Mouse (Mus musculus) liver, embryonic 16.5 days (tissue): ENCODE measurements around the gene Kalrn. TPM values are rescaled to one million over a fixed set of nuclear protein-coding genes. Genes with fewer than 3 reads are reported as not detected.

ENCODE experiments used
- ATAC-seq: fragments of 200-750 bp; cut with Nextera tagmentation; 2 replicates; pipeline ENCODE4 v1.8.0; 2017; ENCODE audit warnings: low read depth, mild to moderate bottlenecking, moderate number of reproducible peaks, moderate library complexity
- H3K27ac ChIP-seq: fragments of 300-500 bp; sonication (generic); 2 replicates; pipeline ENCODE4 v1.5.1; 2014; ENCODE audit warnings: mild to moderate bottlenecking, low read length
- H3K27me3 ChIP-seq: fragments of 300-500 bp; sonication (generic); 2 replicates; pipeline ENCODE4 v1.6.1; 2014; ENCODE audit warnings: low read depth, low read length, mixed read lengths; ENCODE audit not compliant: control insufficient read depth, insufficient read depth
- H3K36me3 ChIP-seq: fragments of 300-500 bp; sonication (generic); 2 replicates; pipeline ENCODE4 v1.6.1; 2014; ENCODE audit warnings: mild to moderate bottlenecking; ENCODE audit not compliant: control insufficient read depth, insufficient read depth
- H3K4me1 ChIP-seq: fragments of 300-500 bp; sonication (generic); 2 replicates; pipeline ENCODE4 v1.6.1; 2014; ENCODE audit warnings: low read depth, low read length, mixed read lengths; ENCODE audit not compliant: control insufficient read depth
- H3K4me2 ChIP-seq: fragments of 300-500 bp; sonication (generic); 2 replicates; pipeline ENCODE4 v1.6.1; 2014; ENCODE audit warnings: low read depth, low read length, mixed read lengths
- H3K4me3 ChIP-seq: fragments of 300-500 bp; sonication (generic); 2 replicates; pipeline ENCODE4 v1.5.1; 2014; ENCODE audit warnings: low read depth, mild to moderate bottlenecking, low read length
- H3K9ac ChIP-seq: fragments of 300-500 bp; sonication (generic); 2 replicates; pipeline ENCODE4 v1.6.1; 2014; ENCODE audit warnings: low read depth, low read length
- H3K9me3 ChIP-seq: fragments of 300-500 bp; sonication (generic); replicated peaks from 2 replicates; pipeline ENCODE4 v1.6.1; 2016; ENCODE audit warnings: low read length; ENCODE audit not compliant: control insufficient read depth
- WGBS: fragments of 180-500 bp; shearing (Covaris S2); extraction: QIAGEN DNeasy Blood & Tissue Kit; methylation state at CpG from one replicate; pipeline ENCODE4 v1.1.7; 2014; ENCODE audit not compliant: insufficient replicate concordance; 5-methylcytosine and 5-hydroxymethylcytosine counted together
- polyA plus RNA-seq: library from polyadenylated mRNA; unstranded; fragments of >200 nt; fragmentation: Nextera tagmentation; extraction: Ambion mirVana; gene quantifications from 2 replicates; pipeline ENCODE4 v1.2.1, GENCODE M21; 2015

The Kalrn gene
- polyA plus RNA-seq, 1 experiment from 2014 or later: 11.2 TPM

GRCm38 (mm10) chr16:34351575-34352150 is 221.7 kb downstream of the Kalrn start:
- no peaks in the 10 kb centered on the region for H3K27me3 ChIP-seq
- no peak overlapping the region for H3K9ac ChIP-seq
- no peak for ATAC-seq
- no peaks in the 10 kb centered on the region; the same call in 1 of the 2 replicates for H3K4me1 ChIP-seq
- H3K36me3 ChIP-seq: no peaks in the 10 kb centered on the region
- no peaks in the 10 kb centered on the region for H3K9me3 ChIP-seq
- 68% methylated on average over 7 of the region's 7 CpGs for WGBS
- no peak overlapping the region for H3K4me3 ChIP-seq
- H3K27ac ChIP-seq: no peak overlapping the region
- no peak overlapping the region for H3K4me2 ChIP-seq

DNA sequence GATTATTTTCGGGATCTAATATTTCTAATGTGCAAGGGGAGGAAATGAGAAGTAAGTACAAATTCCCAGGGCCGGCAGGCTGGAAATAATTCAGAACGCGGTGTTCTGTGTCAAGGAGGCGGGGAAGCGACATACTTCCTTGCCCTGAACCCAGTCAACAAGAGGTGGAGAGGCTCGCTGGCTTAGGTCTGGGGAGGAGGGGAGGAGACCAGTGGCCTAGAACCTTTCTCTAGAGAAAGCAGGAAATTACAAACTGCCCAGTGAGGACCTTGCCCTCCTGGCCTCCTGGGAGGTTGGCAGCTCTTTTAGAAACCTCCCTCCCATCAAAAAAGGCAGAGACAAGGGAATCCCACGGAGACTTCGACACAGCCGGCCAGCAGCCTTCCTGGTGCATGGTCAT is 225.8 kb downstream of the Kalrn start:
- Histone ChIP-seq H3K4me1 (no peaks in the 10 kb centered on the region), H3K9ac (no peak overlapping the region), H3K9me3 (no peaks in the 10 kb centered on the region), H3K36me3 (no peaks in the 10 kb centered on the region), H3K27me3 (no peaks in the 10 kb centered on the region), H3K27ac (no peak overlapping the region), H3K4me2 (no peak overlapping the region), H3K4me3 (no peak overlapping the region)
- ATAC-seq: no peak
- 48% methylated on average over 10 of the region's 10 CpGs for WGBS

DNA sequence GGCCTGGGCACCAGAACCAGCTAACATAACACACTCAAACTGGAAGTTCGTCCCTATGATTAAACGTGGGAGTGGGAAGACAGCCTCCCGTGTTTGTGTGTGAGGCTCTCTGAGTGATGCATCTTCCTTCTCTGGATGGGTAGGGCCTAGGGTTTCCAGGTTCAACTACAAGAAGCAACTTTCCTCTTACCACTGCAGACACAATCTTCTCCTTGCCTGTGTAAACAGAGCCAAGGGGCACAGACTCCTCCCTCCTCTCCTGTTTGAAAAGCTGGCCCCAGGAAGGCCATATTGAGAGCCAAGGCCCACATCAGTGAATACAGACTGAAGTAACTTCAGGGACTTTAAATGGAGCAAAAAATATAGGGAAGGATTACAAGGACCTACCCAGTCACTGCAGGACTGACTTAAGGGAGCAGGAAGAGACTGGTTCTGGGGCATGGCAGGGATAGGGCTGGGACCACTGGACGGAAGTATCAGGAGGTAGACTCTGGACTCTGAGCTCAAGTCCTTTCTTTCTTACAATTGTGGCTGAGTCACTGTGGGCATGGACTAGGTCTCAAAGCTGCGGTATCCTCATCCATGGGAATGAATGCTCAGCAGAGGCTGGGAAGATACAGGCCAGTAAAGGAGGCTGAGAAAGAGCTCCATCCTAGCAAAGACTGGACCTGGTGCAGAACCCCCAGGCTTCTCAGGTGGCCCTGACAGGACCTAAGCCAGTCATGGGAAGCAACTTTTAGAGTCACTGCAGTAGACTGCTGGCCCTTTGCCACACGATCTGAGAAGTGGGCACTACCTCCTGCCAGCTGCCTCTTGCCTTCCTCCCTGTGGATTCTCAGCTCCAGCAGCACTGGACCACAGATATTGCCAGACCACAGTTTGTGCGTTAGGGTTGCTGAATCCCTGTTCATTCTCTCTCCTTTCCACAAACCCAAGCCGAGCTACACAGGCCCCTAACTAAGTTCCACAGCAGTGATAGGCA is 228.1 kb downstream of the Kalrn start:
- Histone ChIP-seq H3K4me2 (no peak overlapping the region), H3K4me3 (no peak overlapping the region), H3K4me1 (no peaks in the 10 kb centered on the region), H3K27me3 (no peaks in the 10 kb centered on the region), H3K27ac (no peak overlapping the region), H3K36me3 (no peaks in the 10 kb centered on the region), H3K9ac (no peak overlapping the region), H3K9me3 (no peaks in the 10 kb centered on the region)
- ATAC-seq: no peak
- WGBS: 60% methylated on average over 8 of the region's 8 CpGs

DNA sequence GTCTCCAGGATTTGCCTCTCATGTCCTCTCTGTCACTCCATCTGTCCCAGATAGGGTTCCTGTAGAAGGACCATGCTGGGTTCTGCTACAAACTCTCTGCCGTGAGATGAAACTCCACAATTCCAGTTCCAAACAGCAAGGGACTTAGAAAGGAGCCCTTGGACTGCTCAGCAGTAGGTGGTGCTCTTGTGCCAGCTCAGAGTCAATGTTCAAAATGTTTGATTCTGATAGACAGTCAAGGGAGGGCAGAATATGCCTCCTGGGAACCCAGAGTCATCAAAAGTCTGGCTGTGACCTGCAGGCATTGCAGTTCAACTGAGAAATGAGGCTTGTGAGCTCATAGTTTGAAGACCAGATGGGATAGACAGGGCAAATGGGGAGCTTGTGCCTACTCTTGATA is 229.4 kb downstream of the Kalrn start:
- Histone ChIP-seq H3K9me3 (no peaks in the 10 kb centered on the region), H3K27me3 (no peaks in the 10 kb centered on the region), H3K27ac (no peak overlapping the region), H3K4me2 (no peak overlapping the region), H3K9ac (no peak overlapping the region), H3K36me3 (no peaks in the 10 kb centered on the region), H3K4me3 (no peak overlapping the region), H3K4me1 (no peaks in the 10 kb centered on the region)
- WGBS: 37% methylated on average over 1 of the region's 1 CpGs
- ATAC-seq: no peak

GRCm38 (mm10) chr16:34343161-34343560 is 230.2 kb downstream of the Kalrn start:
- Histone ChIP-seq H3K4me2 (no peak overlapping the region), H3K27me3 (no peaks in the 10 kb centered on the region), H3K9ac (no peak overlapping the region), H3K4me1 (no peaks in the 10 kb centered on the region), H3K36me3 (no peaks in the 10 kb centered on the region), H3K27ac (no peak overlapping the region), H3K9me3 (no peaks in the 10 kb centered on the region), H3K4me3 (no peak overlapping the region)
- no peak for ATAC-seq
- WGBS: 46% methylated on average over 4 of the region's 4 CpGs

DNA sequence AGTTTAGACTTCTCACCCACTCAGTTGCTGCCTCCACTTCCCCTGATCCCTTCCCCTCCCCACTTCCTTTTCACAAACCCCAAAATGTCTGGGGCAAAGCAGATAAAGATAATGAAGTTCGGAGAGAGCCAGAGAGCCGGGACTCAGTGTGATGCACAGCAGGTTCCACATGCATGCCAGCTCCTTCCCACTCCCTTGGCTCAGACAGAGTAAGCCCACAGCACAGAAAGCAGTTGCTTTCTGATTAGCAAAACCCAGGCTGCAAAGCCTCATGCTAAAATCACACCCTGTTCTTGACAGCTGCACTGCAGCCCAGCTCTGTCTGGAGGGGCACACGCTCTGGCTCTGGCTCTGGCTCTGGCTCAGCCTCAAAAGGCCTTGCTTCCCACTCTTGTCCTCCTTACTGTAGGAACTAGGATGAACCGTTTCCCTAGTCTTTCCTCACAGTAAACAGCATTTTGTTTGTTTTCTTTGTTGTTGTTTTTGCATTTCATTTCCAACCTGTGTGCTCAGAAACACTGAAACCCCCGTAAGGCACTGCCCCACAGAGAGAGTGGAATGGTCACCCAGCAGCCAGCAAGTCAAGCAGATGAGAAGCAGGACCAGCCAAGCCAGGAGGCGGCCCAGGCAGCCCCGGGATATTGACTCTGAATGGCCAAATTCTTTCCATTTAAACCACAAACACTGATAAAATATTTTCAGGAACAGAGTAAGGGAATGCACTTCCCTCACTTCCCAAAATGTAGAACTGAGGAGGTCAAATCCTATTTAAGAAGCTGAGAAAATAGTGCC is 230.8 kb downstream of the Kalrn start:
- Histone ChIP-seq H3K9me3 (no peaks in the 10 kb centered on the region), H3K36me3 (no peaks in the 10 kb centered on the region), H3K4me3 (no peak overlapping the region), H3K4me1 (no peaks in the 10 kb centered on the region), H3K27ac (no peak overlapping the region), H3K4me2 (no peak overlapping the region), H3K27me3 (no peaks in the 10 kb centered on the region), H3K9ac (no peak overlapping the region)
- ATAC-seq: no peak
- WGBS: 30% methylated on average over 7 of the region's 7 CpGs

- no peak overlapping the region for H3K9ac ChIP-seq
- H3K4me1 ChIP-seq: no peaks in the 10 kb centered on the region
- no peak overlapping the region for H3K27ac ChIP-seq
- no peak overlapping the region for H3K4me3 ChIP-seq
- no peaks in the 10 kb centered on the region for H3K27me3 ChIP-seq
- ATAC-seq: no peak
- H3K4me2 ChIP-seq: no peak overlapping the region
- no peaks in the 10 kb centered on the region for H3K9me3 ChIP-seq
- 54% methylated on average over 4 of the region's 4 CpGs for WGBS
- no peaks in the 10 kb centered on the region for H3K36me3 ChIP-seq
Measured at GRCm38 (mm10) chr16:34334919-34335318, 238.4 kb downstream of the Kalrn start.

DNA sequence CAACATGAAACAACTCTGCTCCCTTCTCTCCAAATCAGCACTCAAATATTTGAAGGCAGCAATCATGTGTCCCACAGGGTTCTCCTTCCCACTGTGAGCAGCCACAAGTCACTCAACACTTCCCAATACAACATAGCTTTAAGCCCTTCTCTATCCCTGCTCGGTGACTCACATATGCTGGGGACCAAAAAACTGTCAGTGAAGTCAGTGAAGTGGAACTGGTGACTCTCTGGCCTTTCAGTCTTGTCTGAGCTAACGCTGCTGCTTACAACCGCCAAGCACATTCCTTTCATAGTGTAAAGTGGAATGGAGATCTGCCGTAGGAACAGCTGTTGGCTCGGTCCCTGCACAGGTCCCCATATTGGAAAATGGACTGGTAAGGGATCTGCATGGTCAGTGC is 241.7 kb downstream of the Kalrn start:
- H3K4me3 ChIP-seq: no peak overlapping the region
- H3K9me3 ChIP-seq: no peaks in the 10 kb centered on the region
- H3K27me3 ChIP-seq: no peaks in the 10 kb centered on the region
- ATAC-seq: no peak
- no peak overlapping the region for H3K27ac ChIP-seq
- WGBS: 65% methylated on average over 5 of the region's 5 CpGs
- no peaks in the 10 kb centered on the region for H3K4me1 ChIP-seq
- H3K36me3 ChIP-seq: no peaks in the 10 kb centered on the region
- H3K9ac ChIP-seq: no peak overlapping the region
- H3K4me2 ChIP-seq: no peak overlapping the region
